Mouse (Mus musculus): ENCODE measurements around the gene Mre11a.
A peak's percentile ranks its signal among the peaks of the same experiment; 100 is the strongest.

Gene Mre11a

DNA sequence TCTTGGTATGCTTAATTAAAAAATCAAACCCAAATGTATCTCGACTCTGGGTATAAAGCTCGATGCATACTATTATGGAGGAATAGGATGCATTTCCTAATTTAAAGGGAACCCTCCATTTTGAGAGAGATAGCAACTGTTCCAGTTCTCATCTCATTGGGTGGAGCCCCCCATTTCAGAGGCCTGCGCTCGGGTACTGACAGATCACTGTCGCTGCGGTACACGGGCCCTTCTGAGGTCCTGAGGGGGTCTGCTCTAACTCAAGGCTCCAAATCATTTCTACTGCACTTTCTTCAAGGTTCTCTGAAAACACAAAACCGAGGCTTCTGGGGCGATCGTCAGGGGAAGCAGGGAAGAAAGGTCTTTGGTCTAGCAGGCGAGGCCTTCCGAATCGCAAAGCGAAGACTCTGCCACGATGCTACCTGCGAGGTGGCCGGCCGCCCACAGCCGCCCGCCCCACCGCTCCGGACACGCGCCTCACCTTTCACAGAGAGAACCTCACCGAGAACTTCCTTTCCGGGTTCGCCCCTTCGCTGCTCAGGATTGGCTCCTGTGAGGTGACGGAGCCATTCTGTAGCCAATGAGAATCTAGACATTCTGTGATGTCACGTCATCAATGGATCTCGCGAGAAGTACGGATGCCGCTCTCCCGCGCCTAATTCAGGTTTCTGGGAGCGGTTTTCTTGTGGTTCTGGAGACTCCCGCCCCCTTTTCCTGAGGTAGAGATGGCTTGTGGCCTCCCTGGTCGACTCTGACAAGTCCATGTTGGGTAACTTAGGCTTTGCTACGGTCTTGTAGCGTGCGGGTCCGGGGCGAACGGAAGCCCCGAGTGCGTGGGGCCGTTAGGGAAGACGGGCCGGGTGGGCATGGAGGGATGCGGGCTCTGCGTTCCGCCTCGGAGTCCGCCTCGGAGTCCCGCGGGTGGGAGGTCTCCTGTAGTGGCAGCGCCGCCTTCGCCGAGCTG lies at the start of gene Mre11a, which contains the start of gene Ankrd49:
Mre11a (plus strand) TSS at position 616 of the 964 bp plus-strand sequence.
Ankrd49 (minus strand) TSS at position 818 of the 964 bp plus-strand sequence.
- peak; percentile 95 to 96 for DNase-seq (ENCODE audit: low spot score in 2 of 2)

DNA sequence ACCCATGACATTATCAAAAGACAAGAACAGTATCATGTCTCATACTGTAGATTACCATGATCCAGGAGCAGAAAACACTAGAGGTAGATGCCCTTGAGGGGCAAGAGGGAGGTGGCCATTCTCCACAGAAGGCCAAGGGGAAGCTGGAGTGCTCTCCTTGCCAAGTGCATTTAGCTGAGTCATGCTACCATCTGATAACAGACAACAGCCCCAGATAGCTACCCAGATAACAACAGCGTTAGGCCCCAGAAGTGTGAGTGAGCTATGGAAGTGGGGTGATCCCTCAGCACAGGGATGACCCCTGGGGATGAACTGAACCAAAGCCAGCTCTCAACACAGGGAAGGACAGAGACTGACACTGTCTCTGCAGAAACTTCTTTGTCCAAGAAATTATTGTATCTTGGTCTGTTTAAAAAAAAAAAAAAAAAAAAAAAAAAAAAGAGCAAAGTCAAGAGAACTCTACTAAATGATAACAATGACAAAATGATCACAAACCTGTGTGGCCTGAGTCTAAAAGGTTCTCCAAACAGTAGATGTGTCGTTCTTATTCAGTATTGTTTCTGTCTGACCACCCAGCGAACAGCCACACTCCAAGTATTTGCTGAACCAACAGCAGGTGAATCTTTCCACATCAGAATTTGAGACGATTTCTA lies 44.8 kb upstream of the Mre11a start:
- DNase-seq (ENCODE audit: low spot score in 2 of 2), result no peak

DNA sequence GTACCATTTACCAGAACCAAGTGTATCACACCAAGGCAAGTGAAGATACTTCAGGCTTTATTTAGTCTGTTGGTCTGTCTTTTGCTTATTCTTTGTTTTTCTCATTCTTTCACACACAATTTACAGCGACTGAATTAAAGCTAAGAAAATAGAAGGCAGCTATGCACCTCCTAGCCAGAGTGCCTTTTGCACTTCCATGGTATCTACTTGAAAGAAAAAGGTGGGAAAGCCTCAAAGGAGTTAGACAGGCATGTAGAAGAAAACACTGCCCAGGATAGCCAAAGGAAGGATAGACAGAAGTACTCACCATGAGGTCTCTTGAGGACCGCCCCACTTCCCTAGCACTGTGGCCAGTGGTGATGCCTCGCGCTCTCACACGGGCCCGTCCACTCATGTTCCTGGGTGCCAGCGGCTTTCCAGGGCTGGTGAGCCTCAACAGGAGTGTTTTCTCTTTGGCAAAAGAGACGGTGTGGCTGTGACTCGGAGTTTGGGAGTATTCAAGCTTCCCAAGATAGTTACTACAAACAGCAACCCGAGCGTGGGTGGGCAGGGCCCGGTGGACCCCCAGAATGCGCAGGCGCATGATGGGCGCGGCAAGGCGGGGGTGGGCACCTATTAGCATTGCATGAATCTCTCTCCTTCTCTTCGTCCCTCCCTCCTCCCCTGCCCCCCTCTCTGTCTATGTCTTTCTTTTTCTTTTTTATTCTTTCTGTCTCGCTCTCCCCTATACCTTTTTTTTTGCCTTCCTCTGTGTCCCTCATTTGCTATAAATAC lies 44.1 kb upstream of the Mre11a start, which contains the start of gene Piwil4:
Piwil4 (minus strand) TSS at position 583 of the 774 bp plus-strand sequence.
- DNase-seq (ENCODE audit: low spot score in 2 of 2), result no peak

DNA sequence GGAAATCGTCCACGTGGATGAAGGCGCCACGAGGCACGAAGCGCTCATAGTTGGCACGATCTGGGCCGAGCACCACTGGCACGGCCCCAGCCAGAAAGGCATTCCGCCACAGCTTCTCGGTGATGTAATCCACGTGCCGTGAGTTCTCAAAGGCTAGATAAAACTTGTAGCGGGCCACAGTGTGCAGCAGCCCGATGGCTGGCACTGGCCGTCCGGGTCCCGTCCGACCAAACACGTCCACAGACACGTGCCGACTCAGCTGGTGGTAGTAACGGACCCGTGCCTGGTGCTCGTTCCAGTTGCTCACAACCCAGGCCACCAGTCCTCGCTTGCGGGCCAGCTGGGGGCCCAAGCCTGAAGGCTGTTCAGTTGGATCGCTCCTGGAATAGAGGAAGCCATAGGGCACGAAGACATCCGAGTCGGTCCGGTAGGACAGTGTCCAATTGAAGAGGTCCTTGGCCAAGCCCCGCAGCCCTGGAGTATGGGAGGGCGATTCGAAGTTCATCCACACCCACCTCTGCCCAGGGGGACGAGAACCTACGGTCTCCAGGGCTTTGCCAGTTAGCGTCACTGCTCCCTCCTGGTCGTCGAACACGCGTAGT lies 33.5 kb upstream of the Mre11a start:
- DNase-seq (ENCODE audit: low spot score in 2 of 2), result peak in 1 of 2 experiments; percentile 26

DNA sequence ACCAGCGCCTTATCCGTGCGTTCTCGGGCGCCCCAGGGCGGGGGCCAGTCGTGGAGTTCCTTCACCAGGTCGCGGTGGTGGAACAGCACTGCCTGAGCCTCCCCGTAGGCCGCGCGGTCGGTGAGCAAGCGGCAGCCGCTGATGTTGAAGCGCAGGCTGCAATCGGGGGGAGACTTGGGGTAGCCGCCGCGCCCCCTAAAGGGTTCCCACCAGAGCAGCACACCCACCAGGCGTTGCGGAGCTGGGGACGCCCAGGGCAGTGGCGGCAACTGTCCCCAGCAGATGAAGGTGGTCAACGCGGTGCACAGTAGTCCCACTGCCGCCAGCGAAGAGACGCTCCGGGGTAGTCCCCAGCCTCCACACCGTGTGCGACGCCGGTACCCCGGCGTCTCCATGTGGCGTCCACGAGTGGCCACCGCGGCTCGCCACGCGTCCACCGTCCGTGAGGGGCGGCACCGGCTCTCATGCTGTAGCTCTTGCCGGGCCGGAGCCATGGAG lies 32.9 kb upstream of the Mre11a start:
- DNase-seq (ENCODE audit: low spot score in 2 of 2), result no peak

DNA sequence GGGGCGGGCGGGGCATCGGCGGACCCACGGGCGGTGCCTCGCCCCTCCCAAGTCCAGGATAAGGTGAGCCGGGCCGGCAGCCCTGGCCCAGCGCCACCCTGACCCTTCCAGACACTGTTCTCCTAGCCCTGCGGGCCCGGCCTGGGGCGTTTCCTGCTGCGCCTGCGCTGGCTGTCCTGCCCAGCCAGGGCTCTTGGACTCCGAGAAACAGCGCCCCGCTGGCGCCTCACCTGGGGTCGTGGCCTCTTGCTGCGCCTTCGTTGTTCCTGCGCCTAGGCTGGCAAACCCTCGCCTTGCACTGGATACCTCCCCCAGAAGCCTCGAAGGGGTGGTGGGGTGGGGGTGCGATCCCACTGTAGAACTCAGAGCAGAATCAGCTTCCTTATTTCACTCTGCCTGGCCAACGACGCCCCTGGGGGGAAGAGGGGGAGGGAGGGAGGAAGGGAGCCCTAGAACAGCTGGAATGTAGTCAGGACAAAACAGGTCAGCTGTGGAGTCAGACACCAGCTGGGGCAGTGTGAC lies 32.4 kb upstream of the Mre11a start, which contains the start of gene Fut4:
Fut4 (minus strand) TSS at position 393 of the 522 bp plus-strand sequence.
- DNase-seq (ENCODE audit: low spot score in 2 of 2), result peak in 1 of 2 experiments; percentile 33

DNA sequence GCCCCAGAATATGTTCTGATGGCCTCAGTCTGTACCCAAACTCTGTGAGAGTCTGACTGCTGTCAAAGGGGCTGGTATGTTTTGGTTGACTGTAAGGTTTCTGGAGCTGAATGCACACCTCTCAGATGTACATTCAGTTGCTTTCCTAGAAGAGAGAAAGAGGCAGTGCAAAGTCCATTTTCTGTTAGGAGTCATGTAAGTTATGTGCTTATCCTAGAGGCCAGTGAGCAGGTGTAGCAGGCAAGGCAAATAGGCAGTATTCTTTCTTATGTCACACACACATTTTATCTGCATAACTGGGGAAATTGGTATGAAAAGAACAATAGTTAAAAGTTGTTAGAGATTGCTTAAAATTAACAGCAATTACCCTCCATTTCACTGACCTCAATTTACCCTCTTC lies 30.5 kb upstream of the Mre11a start:
- DNase-seq (ENCODE audit: low spot score in 2 of 2), result no peak

DNA sequence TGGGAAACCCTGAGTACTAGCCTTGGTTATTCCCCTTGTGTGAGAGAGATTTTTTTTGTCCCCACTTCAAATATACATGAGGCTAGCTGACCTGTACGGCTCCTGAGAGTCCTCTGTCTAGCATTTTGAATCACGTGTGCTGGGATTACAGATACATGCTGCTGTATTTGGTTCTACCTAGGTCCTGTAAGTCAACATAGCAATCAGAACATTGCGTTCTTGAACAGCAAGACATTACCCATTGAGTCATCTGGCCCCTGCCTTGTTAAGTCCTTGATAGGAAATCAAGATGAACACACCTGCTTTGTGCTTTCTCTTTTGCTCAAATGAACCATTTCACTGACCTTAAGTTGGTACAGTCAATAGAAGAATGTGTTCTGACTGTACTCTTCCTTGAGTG lies 30.0 kb upstream of the Mre11a start:
- no peak for DNase-seq (ENCODE audit: low spot score in 2 of 2)

DNA sequence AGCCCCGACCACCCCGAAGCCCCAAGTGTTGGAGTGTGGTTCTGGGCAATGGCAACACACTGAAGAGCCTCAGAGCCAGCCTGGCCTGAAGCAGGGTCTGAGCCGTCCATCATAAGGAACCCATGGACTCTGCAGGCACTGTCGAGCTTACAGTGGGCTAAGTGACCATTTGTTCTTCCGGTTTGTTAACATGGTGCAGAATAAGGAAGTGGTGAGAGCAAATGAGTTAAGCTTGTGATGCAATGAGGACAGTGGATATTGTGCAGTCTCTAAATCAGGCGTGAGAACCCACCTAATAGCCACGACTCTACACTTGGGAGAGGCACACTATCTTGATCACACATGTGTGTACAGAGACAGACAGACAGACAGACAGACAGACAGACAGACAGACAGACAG lies 25.9 kb upstream of the Mre11a start:
- DNase-seq (ENCODE audit: low spot score in 2 of 2), result no peak

DNA sequence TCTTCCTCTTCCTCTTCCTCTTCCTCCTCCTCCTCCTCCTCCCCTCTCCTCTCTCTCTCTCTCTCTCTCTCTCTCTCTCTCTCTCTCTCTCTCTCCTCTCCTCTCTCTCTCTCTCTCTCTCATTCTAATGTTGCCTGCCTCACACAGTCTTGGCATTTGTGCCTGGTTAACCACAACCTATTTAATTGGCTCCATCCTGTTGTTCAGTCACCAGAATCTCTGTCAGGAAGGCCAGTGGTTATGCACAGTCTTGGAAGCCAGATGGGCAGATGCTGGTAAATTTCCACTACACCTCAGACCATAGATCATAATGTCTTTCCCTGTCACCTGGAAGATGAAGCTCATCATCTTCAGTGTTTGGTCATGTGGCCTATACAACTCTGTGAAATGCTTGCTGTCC lies 25.2 kb upstream of the Mre11a start:
- no peak for DNase-seq (ENCODE audit: low spot score in 2 of 2)

DNA sequence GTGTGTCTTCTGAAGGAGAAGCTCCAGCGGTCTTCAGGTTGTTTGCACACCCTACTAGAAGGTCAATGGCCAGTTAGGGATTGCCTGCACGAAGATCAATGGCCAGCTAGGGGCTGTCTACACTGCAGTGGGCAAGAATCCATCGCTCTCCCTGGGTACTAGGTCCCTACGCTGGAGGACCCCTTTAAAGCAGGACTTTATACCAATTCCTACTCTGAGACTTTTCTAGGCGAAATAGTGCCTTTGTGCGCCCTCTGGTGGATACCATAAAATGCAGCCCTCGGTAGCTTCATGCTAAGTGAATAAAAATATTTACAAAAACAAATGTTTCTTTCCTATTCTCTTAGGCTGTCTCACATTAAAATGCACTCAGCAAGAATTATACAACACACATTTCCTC lies 19.7 kb upstream of the Mre11a start:
- peak; percentile 41 to 72 for DNase-seq (ENCODE audit: low spot score in 2 of 2)

DNA sequence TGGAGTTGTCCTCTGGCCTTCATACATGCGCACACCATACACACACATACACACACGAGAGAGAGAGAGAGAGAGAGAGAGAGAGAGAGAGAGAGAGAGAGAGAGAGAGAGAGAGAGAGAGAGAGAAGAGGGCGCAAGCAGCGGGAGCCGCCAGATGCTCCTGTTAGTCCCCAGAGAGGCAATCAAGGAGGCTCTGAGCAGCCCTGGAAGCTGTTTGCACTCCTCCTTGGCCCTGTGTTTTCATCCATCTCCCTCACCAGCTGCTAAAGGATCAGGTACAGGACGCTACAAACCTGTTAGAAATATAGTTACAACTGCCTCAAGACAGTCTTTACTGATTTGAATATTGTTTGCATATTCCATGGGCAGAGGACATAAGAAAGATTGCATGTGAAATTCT lies 14.6 kb upstream of the Mre11a start:
- no peak for DNase-seq (ENCODE audit: low spot score in 2 of 2)

DNA sequence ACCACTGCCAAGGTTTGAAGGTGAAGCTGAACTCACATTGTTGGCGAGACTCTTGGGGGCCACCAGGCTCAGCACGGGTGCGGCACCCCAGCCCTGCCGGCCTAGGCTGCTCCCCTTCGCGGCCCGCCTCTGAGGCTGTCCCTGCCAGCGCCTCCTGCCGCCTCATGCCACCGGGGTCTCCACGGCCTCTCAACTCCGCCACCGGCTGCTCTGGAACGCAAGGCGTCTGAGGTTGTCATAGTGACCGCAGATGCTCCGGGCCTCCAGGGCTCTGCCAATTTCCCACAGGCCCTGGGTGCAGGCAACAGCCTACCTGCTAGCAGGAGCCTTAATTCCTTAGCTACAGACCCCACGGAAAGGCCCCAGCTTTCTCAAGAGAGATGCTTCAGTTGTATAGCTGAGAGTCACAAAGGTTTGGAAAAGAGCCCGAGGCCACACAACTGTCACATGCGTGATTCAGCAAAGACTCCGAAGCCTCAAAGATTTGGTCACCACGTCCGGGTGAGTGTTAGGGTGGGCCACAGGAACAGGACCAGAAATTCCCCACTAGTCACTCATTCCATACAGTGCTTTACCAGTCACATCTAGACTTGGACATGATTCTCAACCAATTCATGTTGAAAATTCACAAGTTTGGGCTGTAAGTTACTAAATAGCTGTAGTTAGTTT lies 13.5 kb upstream of the Mre11a start, which contains the start of gene 1700012B09Rik:
1700012B09Rik (minus strand) TSS at position 228 of the 669 bp plus-strand sequence.
- peak; percentile 26 to 29 for DNase-seq (ENCODE audit: low spot score in 2 of 2)

DNA sequence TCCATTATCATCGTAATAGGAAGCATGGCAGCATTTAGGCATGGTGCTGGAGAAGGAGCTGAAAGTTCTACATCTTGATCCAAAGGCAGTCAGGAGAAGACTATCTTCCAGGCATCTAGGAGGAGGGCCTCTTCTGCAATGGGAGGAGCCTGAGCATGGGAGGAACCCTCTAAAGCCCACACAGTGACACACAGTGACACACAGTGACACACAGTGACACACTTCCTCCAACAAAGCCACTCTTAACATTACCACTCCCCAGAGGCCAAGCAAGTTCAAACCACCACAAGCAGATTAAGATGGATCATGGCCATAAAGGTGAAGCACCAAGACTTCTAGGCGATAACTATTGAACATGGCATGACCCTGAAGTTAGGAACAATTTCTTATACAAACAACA lies 12.4 kb upstream of the Mre11a start:
- no peak for DNase-seq (ENCODE audit: low spot score in 2 of 2)

DNA sequence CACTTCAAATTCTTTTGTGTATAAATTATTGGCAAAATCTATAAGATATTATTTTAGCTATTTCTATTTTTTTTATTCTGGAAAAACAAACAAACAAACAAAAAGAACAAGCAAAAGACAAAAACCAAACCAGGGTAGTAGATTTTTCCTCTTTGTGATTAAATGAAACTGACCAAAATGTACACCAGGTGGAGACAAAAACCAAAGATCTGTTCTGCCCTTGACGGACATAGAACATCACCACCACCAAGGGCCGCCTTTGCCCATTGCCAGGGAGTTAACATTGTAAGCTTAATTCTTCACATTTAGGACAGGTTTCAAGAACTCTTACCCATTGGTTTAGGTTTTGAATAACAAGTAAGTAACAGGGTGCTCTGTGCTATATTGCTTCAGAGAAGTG lies 10.6 kb upstream of the Mre11a start:
- no peak for DNase-seq (ENCODE audit: low spot score in 2 of 2)

DNA sequence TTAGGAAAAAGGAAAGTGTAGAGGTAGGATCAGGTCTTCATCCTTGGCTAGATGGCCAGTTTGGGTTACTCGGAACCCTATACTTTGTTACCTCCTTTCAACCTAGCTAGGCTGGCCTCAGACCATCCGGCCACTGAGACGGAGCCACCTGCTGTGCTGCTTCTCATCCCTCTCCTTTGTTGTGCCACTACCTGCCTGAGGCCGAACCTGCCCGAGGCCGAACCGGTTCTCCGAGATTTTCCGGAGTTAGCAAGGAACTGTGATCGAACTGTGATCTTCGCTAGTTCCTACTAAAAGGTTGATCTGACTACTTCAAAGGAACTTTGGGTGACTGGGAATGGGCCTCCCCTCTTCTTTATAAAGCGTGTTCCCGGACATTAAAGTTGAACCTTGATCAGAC lies 6.1 kb upstream of the Mre11a start:
- DNase-seq (ENCODE audit: low spot score in 2 of 2), result no peak

DNA sequence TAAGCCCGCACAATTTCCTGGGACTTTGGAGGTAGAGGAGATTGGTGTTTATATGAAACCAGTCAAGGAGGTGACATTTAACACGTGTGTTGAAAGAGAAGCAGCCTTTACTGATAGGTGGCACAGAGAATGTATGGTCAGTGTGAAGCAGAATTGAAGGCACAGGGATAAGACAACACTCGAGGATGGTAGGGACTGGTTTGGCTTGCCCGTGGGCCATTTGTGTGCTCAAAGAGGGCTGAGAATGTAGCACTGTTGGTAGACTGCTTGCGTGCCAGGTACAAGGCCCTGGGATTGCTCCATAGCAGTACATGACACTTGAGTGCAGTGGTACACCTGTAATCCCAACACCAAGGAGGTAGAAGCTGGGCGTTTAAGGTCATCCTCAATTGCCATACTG lies 2.9 kb downstream of the Mre11a start:
- DNase-seq (ENCODE audit: low spot score in 2 of 2), result no peak

DNA sequence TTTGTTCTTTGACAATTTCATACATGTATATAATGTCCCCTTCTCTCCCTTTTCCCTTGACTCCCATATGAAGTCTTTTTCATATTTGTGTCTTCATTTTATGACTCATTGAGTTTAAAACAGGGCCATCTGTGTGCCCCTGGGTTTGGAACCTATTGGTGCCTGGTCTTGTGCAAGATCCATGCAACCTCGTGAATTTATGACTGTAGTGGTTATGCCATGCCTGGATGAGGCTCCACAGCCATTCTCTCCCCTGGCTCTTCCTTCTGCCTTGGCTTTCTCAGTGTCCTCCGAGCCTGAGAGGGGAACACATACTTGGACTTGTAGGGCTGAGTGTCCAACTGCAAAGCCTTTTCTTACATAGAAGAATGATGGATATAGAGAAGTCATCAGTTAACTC lies 21.3 kb downstream of the Mre11a start:
- DNase-seq (ENCODE audit: low spot score in 2 of 2), result no peak

DNA sequence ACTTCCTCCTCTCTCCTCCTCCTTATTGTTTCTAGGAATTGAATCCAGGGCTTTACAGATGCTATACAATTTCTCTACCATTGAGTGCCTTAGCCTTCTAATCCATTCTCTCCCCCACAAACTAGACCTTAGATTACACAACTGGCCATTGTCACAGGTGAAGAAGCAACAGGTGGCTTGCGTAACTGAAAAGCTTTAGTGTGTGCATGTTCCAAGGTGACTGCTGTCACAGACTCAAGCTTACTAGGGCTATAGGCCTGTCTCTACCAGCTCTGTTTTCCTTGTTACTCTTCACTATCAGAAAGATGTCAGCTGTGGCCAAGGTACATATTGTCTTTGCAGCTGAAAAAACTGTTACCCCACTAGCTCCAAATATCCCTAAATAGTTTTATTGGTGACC lies 22.3 kb downstream of the Mre11a start:
- DNase-seq (ENCODE audit: low spot score in 2 of 2), result no peak

DNA sequence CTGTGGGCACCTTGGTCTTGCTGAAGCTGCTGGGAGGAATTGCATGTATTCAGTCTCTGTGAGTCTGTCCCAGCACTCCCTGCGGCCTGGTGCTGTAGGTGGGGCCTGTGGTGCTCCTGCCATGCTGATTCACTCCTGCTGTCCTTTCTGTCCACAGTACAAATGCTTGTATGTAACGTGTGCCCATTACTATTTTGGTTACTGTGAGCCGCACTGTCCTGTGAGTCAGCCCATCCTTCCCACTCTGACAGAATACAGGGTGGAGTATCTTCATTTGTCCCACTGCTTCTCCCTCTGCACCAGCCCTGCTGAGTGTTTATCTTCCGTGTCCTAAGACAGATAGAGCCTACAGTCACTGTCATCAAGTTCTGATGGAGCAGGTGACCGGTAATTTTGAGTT lies 25.7 kb downstream of the Mre11a start:
- DNase-seq (ENCODE audit: low spot score in 2 of 2), result no peak
